Mouse (Mus musculus) urinary bladder, postnatal 10 days (tissue): ENCODE measurements around the gene Il31ra.
A peak's percentile ranks its signal among the peaks of the same experiment; 100 is the strongest.
"Not testable (repeated sequence)": the region's sequence is repeated elsewhere in the genome, so short reads cannot be mapped to it uniquely, and the experiment has no call there.

Source experiments
- DNase-seq: peaks from one replicate; pipeline ENCODE4 v3.0.0; 2022; ENCODE audit warnings: low spot score

The Il31ra gene

GRCm38 (mm10) chr13:112594260-112594659 lies at the start of gene Il31ra:
Gene Il31ra, minus strand, starts transcription at chr13:112594360.
- not testable (repeated sequence) for DNase-seq

GRCm38 (mm10) chr13:112642897-112643296 lies 48.7 kb upstream of the Il31ra start:
- no peak for DNase-seq

GRCm38 (mm10) chr13:112639111-112639510 lies 45.0 kb upstream of the Il31ra start:
- DNase-seq, result no peak

- DNase-seq, result no peak
These were observed 42.3 kb upstream of the Il31ra start for GRCm38 (mm10) chr13:112636498-112636897.

- no peak for DNase-seq
These were observed 41.1 kb upstream of the Il31ra start for GRCm38 (mm10) chr13:112635174-112635837.

GRCm38 (mm10) chr13:112625566-112625965 lies 31.4 kb upstream of the Il31ra start:
- no peak for DNase-seq

GRCm38 (mm10) chr13:112624622-112625021 lies 30.5 kb upstream of the Il31ra start:
- no peak for DNase-seq

GRCm38 (mm10) chr13:112623656-112624055 lies 29.5 kb upstream of the Il31ra start:
- no peak for DNase-seq

GRCm38 (mm10) chr13:112621592-112621991 lies 27.4 kb upstream of the Il31ra start:
- DNase-seq, result no peak

- DNase-seq, result no peak
These were observed 14.4 kb upstream of the Il31ra start for GRCm38 (mm10) chr13:112608606-112609005.

- no peak for DNase-seq
These were observed 10.3 kb upstream of the Il31ra start for GRCm38 (mm10) chr13:112604411-112604810.

- DNase-seq, result no peak
These were observed 9.7 kb upstream of the Il31ra start for GRCm38 (mm10) chr13:112603839-112604238.

- no peak for DNase-seq
These were observed 8.4 kb upstream of the Il31ra start for GRCm38 (mm10) chr13:112602607-112603006.

GRCm38 (mm10) chr13:112590254-112590653 lies 3.9 kb downstream of the Il31ra start:
- DNase-seq, result no peak

- DNase-seq, result no peak
These were observed 4.5 kb downstream of the Il31ra start for GRCm38 (mm10) chr13:112589625-112590024.

- no peak for DNase-seq
These were observed 9.5 kb downstream of the Il31ra start for GRCm38 (mm10) chr13:112584556-112585237.

GRCm38 (mm10) chr13:112582291-112582690 lies 11.9 kb downstream of the Il31ra start:
- no peak for DNase-seq

- DNase-seq, result no peak
These were observed 12.4 kb downstream of the Il31ra start for GRCm38 (mm10) chr13:112581796-112582195.

GRCm38 (mm10) chr13:112580590-112581320 lies 13.4 kb downstream of the Il31ra start:
- DNase-seq, result no peak

- peak; percentile 100 for DNase-seq
These were observed 16.1 kb downstream of the Il31ra start for GRCm38 (mm10) chr13:112578041-112578440.

GRCm38 (mm10) chr13:112573800-112574199 lies 20.4 kb downstream of the Il31ra start:
- no peak for DNase-seq

GRCm38 (mm10) chr13:112570768-112571167 lies 23.4 kb downstream of the Il31ra start:
- no peak for DNase-seq

- DNase-seq, result no peak
These were observed 24.6 kb downstream of the Il31ra start for GRCm38 (mm10) chr13:112569606-112570005.
